Mouse (Mus musculus): ENCODE measurements at regions not wholly inside any gene's neighbourhood (a gene's known extent, or its start where the extent isn't known, plus 50 kb on each side); places are given as distances from the start of the nearest gene placed in this dataset.

GRCm38 (mm10) chr6:94957172-94957668, 159.8 kb upstream of the Kbtbd8 start:
- 0 out of 2 replicates have a peak overlapping the region, but pooled peaks have one; percentile 14 for H3K27ac ChIP-seq (ENCODE audit: control insufficient read depth, low read depth, low read length)
- no peak overlapping the region for H3K9ac ChIP-seq (ENCODE audit: control insufficient read depth, low read depth, low read length, poor library complexity, severe bottlenecking)
- H3K9me3 ChIP-seq (replicated peaks; ENCODE audit: insufficient read depth, low read length) = no peaks in the 10 kb centered on the region
- no peak overlapping the region for H3K4me3 ChIP-seq (ENCODE audit: control insufficient read depth in 1 of 2, insufficient read depth in 1 of 2, low read depth in 2 of 2, low read length in 2 of 2)
- DNase-seq (ENCODE audit: low read depth, low spot score) = peak; percentile 51
- H3K79me2 ChIP-seq (ENCODE audit: control insufficient read depth, insufficient read depth, low read length, poor library complexity) = no peaks in the 10 kb centered on the region
- peaks cover 9 to 17% of the 10 kb centered on the region in 2 experiments for H3K4me1 ChIP-seq (ENCODE audit: control insufficient read depth in 1 of 2, insufficient read depth in 2 of 2, low read length in 2 of 2)
- H3K36me3 ChIP-seq (ENCODE audit: control insufficient read depth in 1 of 2, insufficient read depth in 2 of 2, low read length in 2 of 2) = peaks cover 0 to 9% of the 10 kb centered on the region in 2 experiments; a peak in 2 of 4 replicates
- H3K27me3 ChIP-seq (ENCODE audit: control insufficient read depth in 1 of 2, insufficient read depth in 2 of 2, low read length in 2 of 2) = no peaks in the 10 kb centered on the region
- TF ChIP-seq MYC (IDR thresholded peaks at IDR 0.05; ENCODE audit: low read depth, low read length) (no peak), KAT2A (conservative IDR thresholded peaks at IDR 0.05; ENCODE audit: low read depth, low read length) (no peak), TBP (IDR thresholded peaks at IDR 0.05; ENCODE audit: low read depth, low read length) (no peak), MAZ (IDR thresholded peaks at IDR 0.05; ENCODE audit: low read depth, low read length) (no peak), EP300 (IDR thresholded peaks at IDR 0.05; ENCODE audit: low read depth in 1 of 2, low read length in 2 of 2) (peak in 1 of 2 experiments; percentile 77; a peak in 3 of 4 replicates), CHD1 (IDR thresholded peaks at IDR 0.05; ENCODE audit: low read depth, low read length) (no peak), NELFE (IDR thresholded peaks at IDR 0.05; ENCODE audit: low read depth, low read length) (no peak), ZMIZ1 (IDR thresholded peaks at IDR 0.05; ENCODE audit: low read depth, low read length) (no peak), CTCF (IDR thresholded peaks at IDR 0.05 in 2 of 3, conservative IDR thresholded peaks at IDR 0.05 in 1 of 3; ENCODE audit: control insufficient read depth in 1 of 3, insufficient read depth in 1 of 3, low read depth in 2 of 3, low read length in 3 of 3, poor library complexity in 1 of 3, severe bottlenecking in 1 of 3) (no peak), MEF2A (IDR thresholded peaks at IDR 0.05; ENCODE audit: extremely low read depth, insufficient replicate concordance, low read depth, low read length, poor library complexity, severe bottlenecking) (no peak), SMC3 (IDR thresholded peaks at IDR 0.05; ENCODE audit: low read depth, low read length) (no peak), ELF1 (IDR thresholded peaks at IDR 0.05; ENCODE audit: low read depth, low read length) (0 out of 2 replicates have a peak, but pooled peaks have one; percentile 13), POLR2AphosphoS5 (IDR thresholded peaks at IDR 0.05; ENCODE audit: borderline replicate concordance, low read depth, low read length) (no peak), GABPA (IDR thresholded peaks at IDR 0.05; ENCODE audit: low read depth, low read length) (no peak), MXI1 (IDR thresholded peaks at IDR 0.05; ENCODE audit: low read depth, low read length) (no peak), RCOR1 (IDR thresholded peaks at IDR 0.05; ENCODE audit: low read depth, low read length) (peak; percentile 18; the same call in 1 of the 2 replicates), TCF12 (IDR thresholded peaks at IDR 0.05; ENCODE audit: low read depth, low read length) (peak; percentile 78; the same call in 1 of the 2 replicates), USF2 (IDR thresholded peaks at IDR 0.05; ENCODE audit: borderline replicate concordance in 1 of 2, insufficient read depth in 1 of 2, low read depth in 1 of 2, low read length in 2 of 2) (no peak), ZKSCAN1 (IDR thresholded peaks at IDR 0.05; ENCODE audit: low read depth, low read length) (no peak), POLR2AphosphoS2 (IDR thresholded peaks at IDR 0.05; ENCODE audit: low read length) (no peak), POLR2A (IDR thresholded peaks at IDR 0.05; ENCODE audit: control insufficient read depth in 1 of 2, insufficient read depth in 1 of 2, low read depth in 1 of 2, low read length in 2 of 2, poor library complexity in 1 of 2) (no peak), ETS1 (IDR thresholded peaks at IDR 0.05; ENCODE audit: low read depth, low read length) (no peak), GATA1 (IDR thresholded peaks at IDR 0.05; ENCODE audit: low read depth, low read length) (peak; percentile 46; the same call in 1 of the 2 replicates), ZC3H11A (IDR thresholded peaks at IDR 0.05; ENCODE audit: low read depth, low read length) (no peak), UBTF (IDR thresholded peaks at IDR 0.05; ENCODE audit: borderline replicate concordance, insufficient read depth, low read depth, low read length) (no peak), BHLHE40 (IDR thresholded peaks at IDR 0.05; ENCODE audit: borderline replicate concordance, low read depth, low read length) (no peak), RAD21 (IDR thresholded peaks at IDR 0.05; ENCODE audit: low read depth, low read length) (no peak), TAL1 (IDR thresholded peaks at IDR 0.05; ENCODE audit: low read length) (peak; percentile 51; the same call in 1 of the 2 replicates), MAFK (IDR thresholded peaks at IDR 0.05; ENCODE audit: borderline replicate concordance, low read depth, low read length) (no peak), MAX (IDR thresholded peaks at IDR 0.05; ENCODE audit: low read length) (no peak), SIN3A (IDR thresholded peaks at IDR 0.05; ENCODE audit: low read length) (no peak), HCFC1 (IDR thresholded peaks at IDR 0.05; ENCODE audit: low read depth, low read length) (no peak)
